ENCODE assay signal across 9 mouse cellular contexts in genomic region chr8:106884826-106885400, GRCm38 (mm10). TPM values are rescaled to one million over a fixed set of nuclear protein-coding genes. Genes with fewer than 3 reads are reported as not detected.
DNase-seq lines count a peak whose midpoint lies in the region; TF ChIP-seq lines count a peak whose summit lies in the region.
"Not testable (repeated sequence)": the region's sequence is repeated elsewhere in the genome, so short reads cannot be mapped to it uniquely, and the experiment has no call there.
"Had no signal": no experiment of that assay in that cellular context is flagged by ENCODE, and none has a peak within 500 bp of the region (broad histone marks: within the 10 kb centered on the region; RNA-seq: fewer than 3 reads in every experiment).

No protein-coding gene starts in this region.

- H3K9ac ChIP-seq in liver, adult 2 months (ENCODE audit: low read depth, low read length) = not testable (repeated sequence)

- not testable (repeated sequence) for H3K4me1 ChIP-seq in liver, adult 2 months (ENCODE audit: control insufficient read depth, insufficient read depth, low read length)

- H3K79me2 ChIP-seq in liver, adult 2 months (ENCODE audit: control insufficient read depth, insufficient read depth, low read length) = not testable (repeated sequence)

- TF ChIP-seq POLR2A in liver, adult 2 months (IDR thresholded peaks at IDR 0.05; ENCODE audit: extremely low read depth, insufficient read depth, low read length) = not testable (repeated sequence)

- H3K4me3 ChIP-seq in liver, adult 2 months (ENCODE audit: insufficient read depth, low read depth, low read length) = not testable (repeated sequence)

- TF ChIP-seq CTCF in liver, adult 2 months (IDR thresholded peaks at IDR 0.05; ENCODE audit: low read depth, low read length) = not testable (repeated sequence)

- H3K27ac ChIP-seq in liver, adult 2 months (replicated peaks; ENCODE audit: insufficient read depth, low read depth, low read length) = not testable (repeated sequence)

- WGBS in liver, adult 2 months = 56% methylated on average over 4 of the region's 4 CpGs

- H3K36me3 ChIP-seq in liver, adult 2 months (ENCODE audit: control insufficient read depth, insufficient read depth, low read length) = peaks cover 12% of the 10 kb centered on the region

- H3K27me3 ChIP-seq in liver, adult 2 months (ENCODE audit: control insufficient read depth, insufficient read depth, low read length) = not testable (repeated sequence)

- peak; percentile 30 for DNase-seq in adrenal gland, adult 2 months
- peak; percentile 76 for DNase-seq in adrenal gland, postnatal 14 days
- peak; percentile 59 for DNase-seq in kidney, adult 18-20 months
- peak; percentile 73 to 76 for DNase-seq in kidney, adult 8-10 months
- DNase-seq in kidney, postnatal 10 days = peak; percentile 39
- peak; percentile 56 to 88 for DNase-seq in kidney, postnatal 25 days
- peak; percentile 69 for DNase-seq in liver, adult 2 months (ENCODE audit: extremely low read depth, low read depth, low spot score)

RNA-seq across cellular contexts. Expression of gene Utp4, which starts 8.5 kb away (rescaled TPM):
- 10 to 100 TPM; 40.6 to 50.1 TPM for total RNA-seq in adrenal gland, adult 2 months (2021)
- 17.2 and 20.5 TPM in 2 replicates for polyA plus RNA-seq in adrenal gland, adult 2 months (2012; rRNA removed)
- total RNA-seq in adrenal gland, postnatal 14 days (2021) = 47.2 and 49.9 TPM in 2 replicates
- total RNA-seq in liver, adult 2 months (2014; rRNA removed) = 8.0 and 9.3 TPM in 2 replicates
- polyA plus RNA-seq in liver, adult 2 months (2012; rRNA removed) = 11.8 and 14.9 TPM in 2 replicates

RNA-seq across cellular contexts. Expression of gene Has3, which starts 14.9 kb away (rescaled TPM):
- under 1 TPM; 0.35 to 0.37 TPM for total RNA-seq in adrenal gland, adult 2 months (2021)
- 0.50 and 0.68 TPM in 2 replicates for polyA plus RNA-seq in adrenal gland, adult 2 months (2012; rRNA removed)
- 0.83 and 1.0 TPM in 2 replicates for total RNA-seq in adrenal gland, postnatal 14 days (2021)
- 0.07 TPM in 1 of 2 replicates, not detected in the other for total RNA-seq in liver, adult 2 months (2014; rRNA removed)
- polyA plus RNA-seq in liver, adult 2 months (2012; rRNA removed) = 0.02 TPM in 2 replicates
- polyA plus RNA-seq: erythroblast, embryonic 14.5 days; G1E had no signal

RNA-seq across cellular contexts. Expression of gene Sntb2, which starts 50.6 kb away (rescaled TPM):
- total RNA-seq in adrenal gland, adult 2 months (2021) = 10 to 100 TPM; 21.7 to 27.9 TPM
- 8.4 and 10.7 TPM in 2 replicates for polyA plus RNA-seq in adrenal gland, adult 2 months (2012; rRNA removed)
- total RNA-seq in adrenal gland, postnatal 14 days (2021) = 24.2 and 28.2 TPM in 2 replicates
- total RNA-seq in liver, adult 2 months (2014; rRNA removed) = 3.0 and 4.9 TPM in 2 replicates
- 1.6 TPM in 2 replicates for polyA plus RNA-seq in liver, adult 2 months (2012; rRNA removed)
